Mouse (Mus musculus) CD8-positive naive resting alpha-beta T cell, adult 2 months (primary cell): ENCODE results near the gene Tom1l2.
A peak's percentile ranks its signal among the peaks of the same experiment; 100 is the strongest.

Experiments
- DNase-seq, 2 experiments: peaks; one replicate each; pipeline ENCODE4 v3.0.0; 2022; ENCODE audit warnings: low read depth in 2 of 2, low spot score in 2 of 2

The Tom1l2 gene

DNA sequence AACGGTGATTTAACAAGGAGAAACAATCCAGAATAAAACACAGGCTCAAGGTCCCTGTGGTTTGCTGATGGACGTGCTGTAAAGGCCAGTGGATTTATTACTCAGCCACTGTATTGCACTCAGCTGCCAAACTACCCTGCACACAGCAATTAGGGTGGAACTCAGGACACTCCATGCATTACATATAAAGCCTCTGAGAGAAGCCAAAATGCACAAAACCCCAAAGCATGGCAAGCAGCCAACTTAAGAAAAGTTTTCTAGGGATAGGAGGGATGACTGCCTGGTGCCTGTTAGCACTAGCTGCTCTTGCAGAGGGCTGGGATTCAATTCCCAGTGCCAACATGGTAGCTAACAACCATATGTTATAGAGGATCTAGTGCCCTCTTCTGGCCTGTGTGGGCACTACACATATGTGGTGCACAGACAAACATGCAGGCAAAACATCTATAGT, 45.3 kb downstream of the Tom1l2 start:
- peak; percentile 25 to 42 for DNase-seq

DNA sequence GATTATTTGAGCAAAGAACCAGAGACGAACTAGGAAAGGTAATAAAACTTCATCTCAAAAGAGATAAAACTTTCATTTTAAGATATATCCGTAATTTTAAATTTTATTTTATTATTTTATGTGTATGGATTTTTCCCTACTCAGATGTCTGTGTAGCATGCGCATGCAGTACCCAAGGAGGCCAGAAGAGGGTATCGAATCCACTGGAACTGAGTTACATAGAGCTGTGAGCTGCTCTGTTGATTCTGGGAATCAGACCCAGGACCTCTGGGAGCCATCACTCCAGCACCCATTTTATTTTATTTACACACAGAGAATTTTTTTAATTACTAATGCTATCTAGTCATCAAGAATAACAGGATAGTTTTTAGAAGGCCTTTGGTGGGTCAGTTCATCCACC, 45.9 kb downstream of the Tom1l2 start:
- DNase-seq, result peak in 1 of 2 experiments; percentile 44

DNA sequence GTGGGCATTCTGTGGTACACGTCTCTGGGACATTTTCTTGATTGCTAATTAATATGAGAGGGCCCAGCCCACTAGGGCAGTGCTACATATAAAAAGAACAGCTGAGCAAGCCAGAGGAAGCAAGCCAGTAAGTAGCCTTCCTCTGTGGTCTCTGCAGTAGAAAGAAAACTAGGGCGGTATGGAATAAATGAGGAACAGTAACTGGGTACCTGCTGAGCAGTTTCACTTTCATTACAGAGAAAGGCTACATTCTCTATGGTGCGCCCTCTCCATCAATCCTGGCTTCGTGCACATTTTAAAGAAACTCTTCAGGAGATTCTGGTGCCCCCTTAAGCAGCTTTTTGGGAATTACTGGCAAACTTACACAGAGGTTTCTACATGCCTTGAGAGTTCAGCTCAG, 47.1 kb downstream of the Tom1l2 start:
- no peak for DNase-seq

DNA sequence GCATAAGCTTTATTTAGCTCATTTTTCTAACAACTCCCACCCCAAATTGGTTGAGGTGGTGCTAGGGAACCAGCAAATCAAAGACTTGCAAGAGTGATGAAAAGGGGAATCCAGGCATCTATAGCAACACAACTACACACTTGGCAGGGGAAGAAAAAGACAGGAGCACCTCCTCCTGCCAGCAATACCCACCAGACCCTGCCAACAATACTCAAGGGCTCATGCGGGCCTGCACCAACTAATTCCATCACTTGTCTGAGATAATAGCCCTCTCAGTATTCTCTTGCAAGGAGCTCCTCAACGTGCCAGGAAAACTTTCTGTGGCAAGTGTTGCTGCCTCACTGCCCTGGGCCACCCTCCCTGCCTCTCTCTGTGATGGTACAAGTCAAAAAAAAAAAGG, 49.2 kb downstream of the Tom1l2 start:
- no peak for DNase-seq

DNA sequence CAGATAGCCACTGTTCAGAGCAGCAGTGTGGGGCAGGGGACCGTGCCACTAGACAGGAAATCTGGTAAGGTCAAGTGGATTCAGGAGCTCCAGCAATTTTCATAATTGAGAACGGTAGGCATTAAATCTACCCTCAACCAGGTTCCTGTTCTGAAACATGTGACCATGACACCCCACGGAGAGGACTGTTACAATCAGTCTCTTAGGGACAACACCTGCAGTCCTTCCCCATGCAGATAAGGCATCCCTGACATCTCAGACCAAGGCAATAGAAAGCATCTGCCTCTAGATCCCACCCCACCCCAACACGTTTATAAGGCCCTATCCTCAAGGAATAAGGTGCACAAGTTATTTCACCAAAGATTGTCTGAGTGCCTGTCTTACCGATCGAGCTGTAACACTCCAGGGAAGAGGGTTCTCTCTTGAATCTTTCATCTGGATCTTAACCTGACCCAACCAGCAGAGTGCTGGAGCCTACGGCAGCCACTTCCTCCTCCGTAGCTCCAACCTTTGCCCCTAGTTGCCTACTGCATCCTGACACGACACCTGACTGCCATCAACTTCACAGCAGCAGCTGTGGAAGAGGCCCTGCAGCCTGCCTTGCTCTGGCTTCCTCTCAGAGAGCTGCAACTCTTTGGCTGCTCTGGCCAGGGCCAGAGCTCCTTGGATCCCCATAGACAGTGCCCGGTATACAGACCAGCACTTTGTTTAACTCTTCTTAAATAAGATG, 50.2 kb downstream of the Tom1l2 start:
- no peak for DNase-seq

DNA sequence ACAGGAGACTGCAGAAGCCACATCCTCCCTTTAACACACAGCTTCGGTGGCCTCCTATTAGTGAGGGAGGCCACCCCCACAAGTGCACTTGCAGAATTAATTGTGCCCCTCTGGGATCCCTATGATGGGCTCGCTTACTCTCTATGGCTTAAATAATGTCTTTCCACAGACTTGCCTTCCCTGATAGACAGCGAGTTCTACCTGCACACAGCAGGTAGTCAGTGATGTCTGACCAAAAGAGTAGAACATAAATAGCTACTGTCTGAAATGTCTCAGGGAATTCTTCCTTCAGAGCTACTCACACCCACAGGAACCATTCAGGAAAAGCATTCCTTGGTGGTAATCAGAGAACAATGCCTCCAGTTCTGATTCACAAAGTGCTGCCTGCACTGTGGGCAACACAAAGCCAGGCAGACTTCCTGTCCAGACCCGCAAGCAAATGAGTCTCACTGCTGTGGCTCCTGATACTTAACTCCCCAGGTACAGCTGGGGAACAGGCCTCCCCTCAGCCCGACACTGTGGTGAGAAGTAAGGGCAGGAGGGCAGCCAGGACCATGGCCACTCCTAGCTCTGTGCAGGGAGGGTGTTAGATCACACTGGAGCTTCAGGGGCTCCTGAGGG, 51.0 kb downstream of the Tom1l2 start:
- no peak for DNase-seq

DNA sequence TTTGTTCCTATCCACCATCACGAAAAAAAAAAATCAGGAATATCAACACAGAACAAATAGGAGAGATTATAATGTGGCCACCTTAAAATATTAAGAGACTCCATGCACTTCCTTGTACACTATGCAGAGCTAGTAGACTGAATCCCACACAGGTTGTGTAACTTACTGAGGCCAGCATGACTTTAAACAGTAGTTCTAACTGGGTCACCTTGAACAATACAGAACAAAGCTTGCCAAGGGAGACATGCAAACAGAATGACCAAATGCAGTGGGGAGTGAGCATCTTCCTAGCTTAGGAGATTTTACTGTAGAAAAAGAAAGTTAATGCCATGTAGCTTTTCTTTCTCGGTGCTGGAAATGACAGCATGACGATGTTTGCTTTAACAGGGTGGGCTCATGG, 52.4 kb downstream of the Tom1l2 start:
- DNase-seq, result no peak

DNA sequence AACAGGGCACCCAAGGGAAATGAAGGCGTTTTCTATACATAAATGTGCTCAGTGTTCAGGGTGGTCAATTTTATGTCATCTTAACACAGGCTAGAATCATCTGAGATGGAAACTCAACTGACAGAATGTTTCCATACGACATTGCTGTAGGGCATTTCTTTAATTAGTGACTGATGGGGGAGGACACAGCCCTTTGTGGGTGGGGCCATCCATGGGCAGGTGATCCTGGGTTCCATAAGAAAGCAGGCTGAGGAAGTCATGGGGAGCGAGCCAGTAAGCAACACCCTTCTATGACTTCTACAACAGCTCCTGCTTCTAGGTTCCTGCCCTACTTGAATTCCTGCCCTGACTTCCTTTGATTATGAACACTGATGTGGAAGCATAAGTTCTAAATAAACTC, 54.9 kb downstream of the Tom1l2 start:
- no peak for DNase-seq

DNA sequence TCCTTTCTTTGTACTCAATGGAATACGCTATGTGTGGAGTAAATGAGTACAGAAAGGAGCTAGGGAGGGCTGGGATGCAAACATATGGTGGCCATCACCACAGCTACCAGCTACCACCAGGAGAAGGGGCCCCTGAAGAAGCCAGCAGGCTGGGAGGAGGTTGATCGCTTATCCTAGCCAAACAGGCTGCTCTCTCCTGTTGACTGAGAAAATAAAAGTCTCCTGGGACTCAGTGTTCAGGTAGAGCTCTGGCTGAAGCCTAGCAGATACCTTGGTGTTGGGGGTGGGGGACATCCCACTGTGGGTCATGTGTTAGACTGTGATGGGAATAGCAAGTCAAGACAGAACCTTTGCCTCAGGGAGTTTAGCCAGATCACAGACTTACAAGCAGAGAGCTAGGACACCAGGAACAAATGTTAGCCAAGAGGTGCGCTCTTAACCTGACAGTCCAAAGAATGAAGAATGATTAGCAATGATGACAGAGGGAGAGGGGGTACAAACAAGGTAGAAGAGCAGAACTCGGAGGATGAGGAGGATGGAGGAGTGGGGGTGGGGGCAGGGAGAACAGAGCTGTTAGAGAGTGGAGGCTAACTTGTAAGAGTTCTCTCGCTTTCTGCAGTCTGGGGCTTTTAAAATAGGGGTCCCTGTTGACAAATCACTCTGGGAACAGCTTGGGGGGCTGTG, 57.9 kb downstream of the Tom1l2 start:
- DNase-seq, result no peak

DNA sequence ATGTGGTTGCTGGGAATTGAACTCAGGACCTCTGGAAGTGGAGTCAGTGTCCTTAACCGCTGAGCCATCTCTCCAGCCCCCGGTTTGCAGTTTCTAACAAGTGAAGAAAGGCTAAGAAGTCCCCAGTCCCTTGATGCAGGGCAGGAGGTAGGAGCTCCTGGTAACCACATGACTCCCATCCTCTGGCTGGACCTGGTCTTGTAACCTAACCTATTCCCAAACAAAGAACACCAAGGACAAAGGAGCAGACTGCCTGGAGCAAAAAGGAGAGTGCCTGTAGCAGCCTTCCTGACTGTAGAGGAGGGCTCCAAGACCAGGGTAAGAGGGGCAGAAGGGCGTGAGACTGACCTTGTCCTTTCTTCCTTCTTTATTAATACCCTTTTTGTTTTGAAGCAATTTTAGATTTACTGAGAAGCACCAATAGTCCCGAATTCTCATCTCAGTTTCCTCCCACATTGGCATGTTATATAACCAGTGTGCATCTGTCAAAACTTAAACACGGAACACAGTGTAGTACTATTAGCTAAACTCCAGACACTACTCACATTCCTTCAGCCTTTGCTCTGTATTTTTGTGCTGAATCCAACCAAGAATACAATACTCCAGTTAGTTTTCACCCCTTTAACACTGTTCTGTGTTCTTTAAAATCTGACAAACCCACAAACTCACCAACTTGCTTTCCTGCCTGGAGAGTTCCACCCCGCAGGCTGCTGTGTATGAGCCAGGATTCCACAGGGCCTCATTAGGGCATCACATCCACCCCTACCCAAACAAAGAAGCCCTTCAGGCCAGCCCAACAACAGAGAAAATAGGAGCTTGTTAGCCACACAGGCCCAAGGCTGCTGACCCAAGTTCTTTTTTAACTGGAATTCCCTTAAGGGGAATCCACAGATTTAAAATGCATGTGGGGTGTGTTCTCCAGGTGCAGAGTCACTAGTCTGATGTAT, 58.7 kb downstream of the Tom1l2 start:
- DNase-seq, result no peak

DNA sequence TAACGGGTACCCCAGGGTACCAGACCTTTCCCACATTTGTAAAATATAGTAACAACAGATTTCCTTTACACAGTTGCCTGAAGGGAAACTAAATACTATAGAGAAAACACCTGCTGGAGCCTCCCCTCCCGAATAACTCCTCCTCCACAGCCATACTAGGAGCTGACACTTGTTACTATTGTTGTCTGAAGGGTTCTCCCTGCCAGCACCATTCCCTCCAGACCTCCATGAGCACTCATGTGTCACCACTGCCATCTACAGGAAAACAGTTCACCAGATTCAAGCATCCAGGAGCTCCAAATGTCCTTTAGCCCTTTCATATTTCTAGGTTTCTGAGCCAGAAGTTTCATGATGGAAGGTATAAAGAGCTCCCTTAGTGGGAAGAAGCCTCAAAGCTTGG, 60.0 kb downstream of the Tom1l2 start:
- peak in 1 of 2 experiments; percentile 7 for DNase-seq

DNA sequence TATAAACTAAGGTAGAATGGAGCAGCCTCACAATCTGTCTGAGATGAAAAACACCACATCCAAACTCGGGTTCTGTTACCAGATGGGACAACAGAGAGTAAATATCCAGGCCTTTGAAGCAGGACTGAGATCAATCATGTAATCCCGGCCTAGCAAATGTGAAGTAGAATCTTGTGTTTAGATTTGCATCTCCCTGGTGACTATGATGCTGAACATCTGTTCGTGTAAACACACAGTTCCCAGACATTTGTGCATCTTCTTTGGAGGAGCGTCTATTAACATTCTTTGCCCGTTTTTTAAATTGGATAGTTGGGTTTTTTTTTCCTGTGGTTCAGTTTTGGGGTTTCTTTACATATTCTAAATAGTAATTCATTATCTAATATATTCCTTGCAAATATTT, 63.7 kb downstream of the Tom1l2 start:
- DNase-seq, result no peak

DNA sequence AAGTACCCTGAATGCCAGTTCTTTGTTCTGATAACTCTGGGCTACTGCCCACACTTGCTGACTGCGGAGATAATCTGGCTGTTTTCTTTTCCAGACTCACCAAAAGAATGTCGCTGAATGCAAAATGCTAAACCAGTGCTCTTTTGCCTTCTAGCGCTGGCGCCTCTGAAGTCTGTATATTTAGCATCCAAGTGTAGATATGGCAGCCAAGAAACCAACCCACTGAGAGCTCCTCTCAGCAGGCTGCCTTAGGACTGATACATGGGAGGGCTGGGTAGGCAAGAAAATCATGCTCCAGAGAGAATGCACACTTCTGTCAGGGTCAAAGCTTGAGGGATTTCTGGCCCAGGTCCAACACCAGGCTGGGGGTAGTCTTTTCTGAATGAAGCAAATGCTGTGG, 66.4 kb downstream of the Tom1l2 start:
- no peak for DNase-seq

DNA sequence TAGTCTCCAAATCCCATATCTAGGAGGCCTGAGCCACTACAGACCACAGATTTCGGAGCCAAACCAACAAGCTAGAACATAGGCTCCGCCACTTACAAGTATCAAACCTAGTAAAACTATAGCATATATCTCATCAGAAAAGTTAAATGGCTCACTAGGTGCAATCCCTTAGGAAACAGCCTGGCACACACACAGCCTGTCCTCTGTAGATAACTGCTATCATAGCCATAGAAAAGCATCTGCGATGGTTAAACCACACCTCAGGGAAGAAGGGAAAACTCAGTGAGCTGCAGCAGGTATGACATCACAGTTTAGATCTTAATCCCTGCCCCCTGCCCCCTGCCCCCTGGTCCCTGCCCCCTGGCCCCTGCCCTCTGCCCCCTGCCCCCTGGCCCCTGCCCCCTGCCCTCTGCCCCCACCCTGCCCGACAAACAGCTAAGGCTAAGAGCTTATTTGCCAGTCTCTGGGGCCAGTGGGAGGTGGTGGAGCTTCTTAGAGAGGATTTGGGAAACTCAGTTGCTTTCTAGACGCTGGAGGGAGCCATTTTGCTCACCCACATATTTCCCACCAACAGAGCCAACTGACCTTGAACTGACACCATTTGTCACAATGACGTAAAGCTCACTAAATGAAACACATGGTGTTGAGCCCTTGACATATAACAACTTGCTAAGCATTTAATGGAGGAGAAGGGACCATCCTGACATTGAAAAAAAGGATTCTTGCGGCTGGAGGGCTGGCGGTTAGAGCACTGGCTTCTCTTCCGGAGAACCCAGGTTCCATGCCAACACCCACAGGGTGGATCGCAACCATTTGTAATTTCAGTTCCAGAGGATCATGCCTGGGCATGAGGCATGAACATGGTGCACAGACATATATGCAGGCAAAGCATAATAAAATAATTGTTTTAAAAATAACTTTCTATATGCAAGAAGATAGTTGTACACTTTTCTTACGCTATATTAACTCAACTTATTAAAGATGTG, 72.0 kb downstream of the Tom1l2 start:
- DNase-seq, result no peak

DNA sequence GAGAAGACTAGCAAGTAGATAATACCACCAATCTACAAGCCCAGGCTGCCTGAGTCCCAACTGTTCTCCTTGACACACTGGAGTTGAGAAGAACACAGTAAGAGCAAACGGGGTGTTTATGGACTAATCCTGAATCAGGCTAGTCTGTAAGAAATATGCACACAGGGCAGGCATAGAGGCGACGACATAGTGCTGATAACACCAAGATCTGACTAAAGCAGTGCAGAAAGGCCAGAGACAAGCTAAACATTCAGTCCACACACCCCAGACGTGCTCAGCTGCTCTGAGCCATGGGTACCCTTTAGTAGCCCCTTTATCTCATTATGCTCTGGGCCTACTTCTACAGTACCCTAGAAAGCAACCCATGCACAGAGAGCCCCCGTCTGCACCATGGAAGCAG, 73.2 kb downstream of the Tom1l2 start:
- DNase-seq, result no peak

DNA sequence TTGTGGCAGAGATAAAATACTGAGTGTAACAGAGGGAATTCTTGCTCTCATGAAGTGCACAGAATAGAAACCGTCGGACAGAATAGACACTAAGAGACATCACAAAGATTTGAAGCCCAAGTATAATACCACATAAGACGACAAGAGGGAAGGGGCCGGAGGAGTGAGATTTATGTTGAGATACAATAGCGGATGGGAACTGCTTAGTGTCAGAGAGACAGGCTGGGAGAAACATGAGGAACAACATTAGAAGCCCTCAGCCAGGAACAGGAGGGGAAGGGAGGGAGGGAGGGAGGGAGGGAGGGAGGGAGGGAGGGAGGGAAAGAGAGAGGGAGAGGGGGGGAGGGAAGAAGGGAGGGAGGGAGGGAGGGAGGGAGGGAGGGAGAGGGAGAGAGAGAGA, 74.9 kb downstream of the Tom1l2 start:
- no peak for DNase-seq

DNA sequence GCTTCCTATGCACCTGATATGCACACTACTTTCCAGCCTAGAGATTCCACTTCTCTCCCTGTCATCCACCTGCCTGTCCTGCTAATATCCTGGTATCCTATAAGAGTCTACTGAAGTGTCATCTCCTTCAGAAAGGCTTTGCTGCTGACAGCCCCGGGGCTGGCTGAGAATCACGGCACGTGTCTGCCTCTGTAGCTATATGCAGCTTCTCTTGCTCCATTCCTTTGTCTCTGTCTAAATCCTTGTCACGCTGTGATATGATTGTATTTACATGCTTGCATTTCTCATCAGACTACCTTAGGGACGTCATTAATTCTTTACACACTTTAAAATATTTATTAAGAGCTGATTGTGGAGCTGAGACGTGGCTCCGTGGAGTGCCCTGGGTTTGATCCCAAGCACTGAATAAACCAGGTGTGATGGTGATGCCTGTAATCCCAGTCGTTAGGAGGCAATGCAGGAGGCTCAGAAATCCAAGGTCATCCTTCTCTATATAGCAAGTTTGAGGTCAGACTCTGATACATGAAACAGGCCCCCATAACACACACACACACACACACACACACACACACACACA, 75.5 kb downstream of the Tom1l2 start:
- DNase-seq, result no peak

DNA sequence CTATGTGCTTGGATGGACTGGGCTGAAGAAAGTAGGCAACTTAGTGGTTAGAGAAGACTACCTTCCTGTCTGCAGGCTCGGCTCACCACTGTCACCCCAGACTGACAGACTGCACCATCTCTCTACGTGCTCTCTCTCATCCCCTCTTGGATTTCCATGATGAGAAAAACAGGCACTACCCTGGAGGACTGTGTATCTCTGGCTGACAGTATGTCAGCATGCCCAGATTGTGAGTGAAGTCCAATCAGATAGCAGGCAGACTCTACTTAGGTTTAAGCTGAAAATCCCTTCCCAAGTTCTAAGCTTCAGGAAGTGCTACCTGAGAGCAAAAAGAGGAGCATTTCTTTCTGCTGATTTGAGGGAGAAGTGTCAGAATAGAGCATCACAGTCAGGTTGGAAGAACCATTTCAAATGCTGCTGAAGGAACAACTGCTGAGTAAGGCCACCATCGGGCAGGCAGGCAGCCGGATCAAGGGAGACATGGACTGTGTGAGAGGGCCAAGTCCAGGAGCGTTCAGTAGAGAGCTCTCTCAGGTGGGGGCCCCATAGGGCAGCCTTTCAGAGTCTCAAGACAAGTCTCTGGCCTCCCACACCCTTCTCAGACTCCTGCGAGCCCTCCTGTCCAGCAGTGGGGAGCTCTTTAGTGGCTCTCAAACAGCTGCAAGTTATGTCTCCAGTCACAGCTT, 76.2 kb downstream of the Tom1l2 start:
- no peak for DNase-seq

DNA sequence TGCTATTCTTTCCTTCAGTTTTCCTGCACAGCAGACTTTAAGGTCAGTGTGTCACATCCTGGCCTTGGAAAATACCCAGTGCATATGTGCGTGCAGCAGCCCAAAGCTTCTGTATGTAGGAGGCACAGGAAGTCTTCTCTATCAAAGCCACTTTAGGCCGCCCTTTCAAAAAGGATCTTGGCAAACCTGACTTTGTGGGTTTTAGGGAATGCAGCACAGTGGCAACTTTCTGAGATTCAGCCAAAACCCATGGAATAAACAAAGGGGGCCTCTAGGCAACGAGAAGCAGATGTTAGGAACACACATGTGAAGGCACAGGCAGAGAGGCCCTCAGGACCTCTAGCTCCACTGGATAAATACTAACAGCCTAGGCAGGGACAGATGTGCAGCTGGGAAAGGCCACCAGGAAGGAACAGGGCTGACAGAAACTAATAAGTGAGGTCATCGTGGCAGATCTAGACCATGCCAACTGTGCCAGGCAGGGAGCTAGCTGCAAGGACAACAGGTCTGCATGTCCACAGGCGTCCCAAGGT, 79.4 kb downstream of the Tom1l2 start:
- DNase-seq, result no peak
